Mouse (Mus musculus) cerebellum, postnatal 25 days (tissue): Measurements from ENCODE around the gene 1700012A03Rik.

Experiments
- DNase-seq, 2 experiments: peaks; one replicate each; pipeline ENCODE4 v3.0.0; 2021; ENCODE audit warnings: mixed read lengths in 2 of 2

1700012A03Rik gene

GRCm38 (mm10) chr6:32105547-32106275, 55.7 kb downstream of the 1700012A03Rik start:
- peak; percentile 8 to 41 for DNase-seq
